Mouse (Mus musculus) kidney, adult 18-20 months (tissue): ENCODE measurements around the gene 1190005I06Rik.
A peak's percentile ranks its signal among the peaks of the same experiment; 100 is the strongest.

Experiments
- DNase-seq: peaks from one replicate; pipeline ENCODE4 v3.0.0; 2021

1190005I06Rik gene

DNA sequence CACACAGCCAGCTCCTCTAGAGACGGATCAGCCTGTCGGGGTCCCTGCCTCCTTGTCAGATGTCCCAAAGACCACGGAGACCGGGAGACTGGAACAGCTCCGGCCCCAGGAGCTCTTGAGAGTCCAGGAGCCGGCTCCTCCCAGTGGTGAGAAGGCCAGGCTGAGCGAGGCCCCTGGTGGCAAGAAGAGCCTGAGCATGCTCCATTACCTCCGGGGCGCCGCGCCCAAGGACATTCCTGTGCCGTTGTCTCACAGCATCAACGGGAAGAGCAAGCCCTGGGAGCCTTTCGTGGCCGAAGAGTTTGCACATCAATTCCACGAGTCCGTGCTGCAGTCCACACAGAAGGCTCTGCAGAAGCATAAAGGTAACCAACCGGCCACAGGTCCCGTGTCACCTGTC, 72.5 kb downstream of the 1190005I06Rik start:
- DNase-seq, result peak; percentile 37

DNA sequence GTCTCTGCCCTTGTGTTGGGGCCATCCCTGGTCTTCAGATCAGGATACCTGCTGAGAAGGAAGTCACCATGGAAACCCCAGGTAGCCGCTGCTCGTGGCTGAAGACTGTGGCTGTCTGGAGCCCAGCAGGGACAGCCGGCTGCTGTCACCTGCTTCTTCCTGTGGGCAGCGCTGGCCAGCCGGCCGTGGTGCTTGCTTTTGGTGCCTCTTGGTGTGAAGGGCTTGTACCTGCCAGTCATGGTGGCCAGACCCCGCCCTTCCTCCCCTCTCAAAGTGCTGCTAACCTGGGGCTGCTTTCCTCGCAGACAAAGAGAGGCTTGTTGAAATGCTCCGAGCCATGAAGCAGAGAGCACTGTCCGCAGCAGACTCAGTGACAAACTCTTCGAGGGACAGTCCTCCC, 73.6 kb downstream of the 1190005I06Rik start:
- DNase-seq, result no peak

DNA sequence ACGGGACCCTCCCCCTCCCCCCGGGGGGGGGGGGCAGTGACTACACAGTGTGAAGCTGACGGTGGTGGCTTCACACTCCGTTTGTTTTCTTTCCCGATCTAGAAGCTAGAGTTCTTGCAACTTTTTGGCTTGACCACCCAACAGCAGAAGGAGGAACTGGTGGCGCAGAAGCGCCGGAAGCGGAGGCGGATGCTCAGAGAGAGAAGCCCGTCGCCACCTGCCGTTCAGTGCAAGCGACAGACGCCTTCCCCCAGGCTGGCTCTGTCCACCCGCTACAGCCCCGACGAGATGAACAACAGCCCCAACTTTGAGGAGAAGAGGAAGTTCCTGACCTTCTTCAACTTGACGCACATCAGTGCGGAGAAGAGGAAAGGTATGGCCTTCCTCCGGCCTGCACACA, 74.9 kb downstream of the 1190005I06Rik start:
- DNase-seq, result no peak

DNA sequence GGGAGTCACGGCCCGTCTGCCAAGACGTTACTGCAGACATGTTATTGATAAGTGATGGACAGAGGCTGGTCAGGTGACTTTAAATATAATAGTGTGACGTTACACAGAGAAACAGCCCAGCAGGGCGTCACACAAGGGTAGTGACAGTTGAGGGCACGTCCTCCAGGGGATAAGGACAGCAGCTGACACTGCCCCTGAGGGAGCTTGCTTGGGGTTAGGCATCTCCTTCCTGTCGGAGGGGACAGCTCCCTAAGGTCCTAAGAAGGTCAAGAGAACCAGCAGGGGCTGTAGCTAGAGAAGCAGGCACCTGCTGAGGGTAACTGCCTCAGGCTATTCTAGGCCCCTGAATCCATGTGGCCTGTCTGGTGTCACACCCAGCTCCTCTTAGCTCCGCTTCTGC, 75.9 kb downstream of the 1190005I06Rik start:
- DNase-seq, result no peak

DNA sequence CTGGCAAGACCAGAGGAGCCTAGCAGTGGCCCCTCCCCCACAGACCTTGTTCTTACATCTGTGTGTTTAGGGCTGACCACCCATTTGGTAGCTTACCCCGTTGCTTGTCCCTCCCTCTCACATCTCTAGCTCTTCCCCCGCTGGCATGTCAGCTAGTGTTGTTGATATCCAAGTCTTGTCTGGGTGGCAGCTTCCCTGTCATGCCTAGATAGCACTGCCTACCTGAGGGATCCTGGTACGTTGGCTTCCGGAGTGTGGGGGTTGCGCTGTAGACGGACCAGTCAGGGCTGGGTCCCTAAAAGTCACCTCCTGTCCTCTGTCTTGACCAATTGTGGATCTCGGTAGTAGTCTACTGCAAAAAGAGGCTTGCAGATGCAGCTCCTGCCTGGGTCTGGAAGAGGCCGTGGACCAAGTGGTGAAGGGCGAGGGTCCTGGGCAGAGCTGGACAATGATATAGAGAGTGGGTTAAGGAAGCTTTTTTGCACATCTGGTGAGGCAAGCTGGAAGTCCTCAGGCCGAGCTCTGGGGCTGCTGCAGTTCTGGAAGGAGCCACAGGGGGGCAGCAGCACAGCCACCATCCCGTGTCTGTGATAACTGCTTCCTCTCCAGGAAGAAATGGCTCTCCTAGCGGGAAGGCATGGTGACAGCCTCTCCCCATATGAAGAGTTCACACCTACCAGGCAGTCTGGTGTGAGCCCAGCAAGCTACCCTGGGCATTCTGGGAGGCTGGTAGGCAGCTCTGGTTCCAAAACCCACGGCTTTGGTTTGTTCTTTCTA, 77.3 kb downstream of the 1190005I06Rik start:
- peak; percentile 82 for DNase-seq

DNA sequence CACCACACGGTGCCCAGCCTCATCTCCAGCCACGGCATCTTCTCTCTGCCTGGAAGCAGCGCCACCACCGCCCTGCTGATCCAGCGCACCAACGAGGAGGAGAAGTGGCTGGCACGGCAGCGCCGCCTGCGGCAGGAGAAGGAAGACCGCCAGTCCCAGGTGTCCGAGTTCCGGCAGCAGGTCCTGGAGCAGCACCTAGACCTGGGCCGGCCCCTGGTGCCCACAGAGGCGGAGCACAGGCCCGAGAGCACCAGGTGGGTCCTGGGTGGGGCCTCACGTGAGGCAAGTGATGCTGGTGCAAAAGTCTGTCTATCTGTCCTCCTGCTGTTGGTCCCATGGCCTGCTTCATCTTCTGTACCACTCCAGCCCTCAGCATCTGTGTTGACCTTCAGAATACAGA, 78.3 kb downstream of the 1190005I06Rik start:
- DNase-seq, result no peak

DNA sequence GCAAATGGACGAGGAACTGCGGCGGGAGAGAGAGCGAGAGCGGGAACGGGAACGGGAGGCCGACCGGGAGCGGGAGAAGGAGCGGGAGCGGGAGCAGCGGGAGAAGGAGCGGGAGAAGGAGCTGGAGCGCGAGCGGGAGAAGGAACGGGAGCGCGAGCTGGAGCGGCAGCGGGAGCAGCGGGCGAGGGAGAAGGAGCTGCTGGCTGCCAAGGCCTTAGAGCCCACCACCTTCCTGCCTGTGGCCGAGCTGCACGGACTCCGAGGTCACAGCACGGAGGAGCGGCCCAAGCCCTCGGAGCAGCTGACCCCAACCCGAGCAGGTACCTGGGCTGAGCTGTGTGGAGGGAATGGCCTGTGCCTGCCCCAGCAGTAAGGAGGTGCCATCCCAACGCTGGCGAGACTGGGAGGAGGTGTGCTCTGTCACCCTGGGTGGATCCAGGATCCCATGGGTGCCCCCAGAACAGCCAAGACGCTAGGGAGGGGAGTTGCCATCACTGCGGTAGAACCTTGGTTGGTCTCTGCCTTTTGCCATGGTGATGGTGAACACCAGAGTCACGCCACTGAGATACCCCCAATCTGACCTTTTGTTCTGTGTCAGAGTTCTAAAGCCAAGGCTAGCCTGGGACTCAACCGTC, 79.2 kb downstream of the 1190005I06Rik start:
- no peak for DNase-seq

DNA sequence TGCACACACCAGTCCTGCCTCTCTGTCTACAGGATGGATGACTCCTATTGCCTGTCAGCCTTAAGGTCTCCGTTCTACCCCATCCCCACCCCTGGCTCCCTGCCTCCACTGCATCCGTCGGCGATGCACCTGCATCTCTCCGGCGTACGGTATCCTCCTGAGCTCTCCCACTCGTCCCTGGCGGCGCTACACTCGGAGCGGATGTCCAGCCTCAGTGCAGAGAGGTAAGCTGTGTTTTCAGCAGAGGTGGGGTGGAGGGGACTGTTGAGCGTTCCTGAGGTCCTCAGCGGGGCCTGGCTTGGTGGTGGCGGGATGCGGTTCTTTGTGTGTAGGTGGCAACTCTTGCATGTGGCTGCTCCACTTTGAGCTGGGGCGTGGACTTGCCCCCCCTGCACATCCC, 79.7 kb downstream of the 1190005I06Rik start:
- no peak for DNase-seq

DNA sequence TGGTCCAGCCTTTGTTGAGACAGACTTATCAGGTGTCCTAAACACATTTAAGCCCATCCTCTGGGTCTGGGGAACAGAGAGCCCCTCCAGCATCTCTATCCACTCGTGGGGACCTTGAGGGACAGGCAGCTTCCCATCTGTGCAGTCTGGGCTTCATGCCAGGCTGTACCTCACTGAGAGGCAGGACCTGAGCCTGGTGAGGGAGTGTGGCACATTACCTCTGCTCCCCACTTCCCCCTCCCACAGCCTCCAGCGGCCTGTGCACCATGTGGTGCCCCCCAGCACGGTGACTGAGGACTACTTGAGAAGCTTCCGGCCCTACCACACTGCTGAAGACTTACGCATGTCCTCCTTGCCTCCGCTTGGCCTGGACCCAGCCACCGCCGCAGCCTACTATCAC, 80.8 kb downstream of the 1190005I06Rik start:
- DNase-seq, result no peak

DNA sequence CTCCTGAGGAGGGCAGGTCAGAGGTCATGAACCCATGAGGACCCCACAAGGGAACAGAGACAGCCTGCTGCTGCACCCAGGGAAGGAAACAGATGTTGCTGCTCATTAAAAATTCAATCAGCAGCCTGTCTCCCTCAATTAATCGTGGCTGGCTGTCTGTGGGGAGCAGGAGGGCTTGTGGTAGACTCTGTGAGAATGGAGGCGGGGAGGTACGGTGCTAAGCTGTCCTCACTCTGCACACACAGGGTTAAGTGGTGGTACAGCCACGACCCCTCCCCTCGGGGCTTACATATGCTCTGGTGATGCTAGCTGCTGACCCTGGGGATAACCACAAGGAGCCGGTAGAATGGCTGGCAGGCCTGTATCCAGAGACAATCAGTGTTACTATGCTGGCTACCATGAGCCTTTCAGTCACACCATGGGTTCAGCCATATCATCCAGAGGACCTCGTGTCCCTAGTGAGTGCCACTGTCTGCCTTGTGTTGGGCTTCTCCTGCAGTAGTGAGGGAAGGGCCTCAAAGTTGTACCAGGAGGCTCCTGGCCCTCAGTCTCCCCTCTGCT, 82.2 kb downstream of the 1190005I06Rik start:
- DNase-seq, result no peak

DNA sequence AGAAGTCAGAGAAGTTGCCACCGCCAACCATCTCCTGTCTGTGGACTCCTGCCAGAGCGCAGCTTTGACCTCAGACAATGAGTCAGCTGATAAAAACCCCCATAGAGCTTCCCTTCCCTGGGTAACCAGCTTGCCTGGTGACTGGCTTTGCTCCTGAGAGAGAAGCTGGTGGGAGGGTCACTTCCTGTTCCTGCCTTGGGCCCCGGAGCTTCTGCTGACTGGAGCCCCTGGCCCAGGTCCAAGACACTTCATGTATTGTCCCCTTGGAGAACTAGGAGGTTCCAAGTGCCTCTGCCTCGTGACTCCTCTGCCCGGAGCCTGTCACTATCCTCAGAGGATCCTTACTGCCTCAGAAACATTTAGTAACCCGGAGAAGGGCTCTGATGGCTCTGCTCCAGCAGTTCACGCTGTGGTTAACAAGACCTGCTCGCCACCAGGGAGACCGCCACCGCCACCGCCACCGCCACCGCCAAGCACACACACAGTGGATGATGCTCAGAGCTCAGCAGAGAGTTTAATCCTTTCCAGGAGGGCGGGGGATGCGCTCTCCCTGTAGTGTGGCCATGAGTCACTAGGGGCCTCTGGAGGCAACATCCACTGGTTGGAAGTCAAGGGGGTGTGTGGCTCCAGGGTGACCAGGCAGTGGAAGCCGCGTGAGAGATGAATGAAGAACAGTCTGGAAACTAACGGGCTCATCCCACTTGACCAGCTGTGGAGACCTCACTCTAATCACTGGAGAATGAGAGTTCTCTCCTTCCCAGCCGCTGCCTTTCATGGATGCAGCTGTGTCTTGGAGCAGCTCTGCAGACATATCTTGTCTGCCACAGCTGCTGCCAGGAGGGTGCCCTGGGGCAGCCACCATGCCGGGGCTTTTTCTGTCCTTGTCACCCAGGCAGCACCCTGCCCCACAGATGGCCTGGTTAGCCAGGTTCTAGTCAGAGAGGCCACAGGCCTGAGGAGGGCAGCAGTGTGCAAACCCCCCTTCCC, 83.3 kb downstream of the 1190005I06Rik start:
- peak; percentile 87 for DNase-seq

DNA sequence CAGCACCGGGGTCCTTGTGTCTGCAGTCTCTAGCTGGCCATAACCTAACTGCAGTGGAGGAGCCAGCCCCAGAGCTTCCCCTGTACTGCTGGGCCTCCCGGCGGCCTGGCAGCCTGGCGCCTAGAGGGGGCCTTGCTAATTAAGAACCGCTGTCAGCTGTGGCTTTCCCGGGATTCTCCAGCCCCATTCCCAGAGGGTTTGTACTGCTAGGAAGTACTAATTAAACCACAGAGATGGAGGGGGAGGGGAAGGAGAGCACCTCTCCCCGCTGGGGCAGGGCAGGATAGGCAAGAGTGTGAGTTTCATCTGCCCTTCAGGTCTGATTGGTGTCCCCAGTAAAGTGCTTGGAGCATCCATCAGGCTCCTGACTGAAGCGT, 84.1 kb downstream of the 1190005I06Rik start:
- DNase-seq, result no peak

DNA sequence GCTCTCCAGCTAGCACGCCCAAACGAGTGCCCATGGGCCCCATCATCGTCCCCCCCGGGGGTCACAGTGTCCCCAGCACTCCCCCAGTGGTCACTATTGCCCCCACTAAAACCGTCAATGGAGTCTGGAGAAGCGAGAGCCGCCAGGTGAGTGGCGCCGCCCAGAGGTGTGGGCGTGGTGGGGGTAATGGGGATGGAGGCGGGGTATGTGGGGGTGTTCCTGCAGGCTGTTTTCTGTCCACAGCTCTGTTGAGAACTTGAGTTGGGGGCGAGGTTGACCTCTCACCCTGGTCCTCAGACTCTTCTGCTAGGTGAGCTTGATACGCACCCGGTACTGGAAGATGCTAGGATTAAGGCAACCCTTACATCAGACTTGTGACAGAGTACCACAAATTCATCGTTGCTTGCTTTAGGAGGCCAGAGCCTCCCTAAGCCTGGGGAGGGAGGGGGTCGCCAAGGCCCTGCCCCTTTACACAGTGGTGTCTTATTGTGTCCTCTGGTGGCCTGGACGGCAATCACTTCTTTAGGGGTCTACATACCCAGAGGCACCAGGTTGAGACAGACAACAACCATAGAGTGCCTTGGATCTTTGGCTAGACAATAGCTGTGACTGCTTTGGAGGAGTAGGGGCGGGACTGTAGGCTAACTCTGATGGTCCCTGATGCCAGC, 84.6 kb downstream of the 1190005I06Rik start:
- no peak for DNase-seq

DNA sequence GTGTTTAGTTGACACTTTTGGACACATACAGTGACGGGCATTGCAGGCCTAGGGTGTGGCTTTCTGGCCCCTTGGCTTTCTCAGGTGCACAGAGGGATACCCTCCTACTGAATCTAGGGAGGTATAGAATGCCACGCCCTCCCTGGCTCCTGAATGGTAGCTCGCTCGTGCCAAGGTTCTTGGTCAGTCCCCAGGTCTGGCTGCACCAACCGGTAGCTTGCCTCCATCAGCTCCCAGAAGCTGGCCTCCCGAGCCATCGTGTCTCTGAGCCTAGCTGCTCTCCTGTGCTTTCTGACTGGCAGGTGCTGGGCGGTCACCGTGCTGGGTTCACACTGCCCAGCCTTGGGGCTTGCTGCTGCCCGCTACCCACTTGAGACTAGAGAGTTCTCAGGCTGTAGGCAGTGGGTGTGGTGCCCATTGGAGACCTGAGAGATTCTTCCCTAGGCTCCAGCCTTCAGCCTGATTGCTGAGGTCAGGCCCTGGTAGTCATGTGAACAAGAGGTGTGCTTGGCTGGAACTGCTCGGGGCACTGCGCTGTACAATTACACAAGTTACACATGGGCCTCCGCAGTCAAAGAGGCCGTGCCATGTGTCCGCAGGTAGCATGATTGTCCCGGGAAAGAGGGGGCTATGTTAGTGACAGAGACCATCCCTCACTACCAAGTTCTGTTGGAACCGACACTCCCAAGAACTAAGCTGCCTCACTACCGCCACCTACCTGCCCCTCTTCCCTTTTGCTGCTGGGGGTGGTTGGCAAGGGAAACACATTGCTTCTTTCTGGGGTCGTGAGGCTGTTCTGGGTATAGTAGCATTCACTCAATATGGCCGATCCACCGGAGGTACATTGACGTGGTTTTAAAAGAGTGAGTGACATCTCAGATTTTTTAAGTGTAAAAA, 85.6 kb downstream of the 1190005I06Rik start:
- no peak for DNase-seq

DNA sequence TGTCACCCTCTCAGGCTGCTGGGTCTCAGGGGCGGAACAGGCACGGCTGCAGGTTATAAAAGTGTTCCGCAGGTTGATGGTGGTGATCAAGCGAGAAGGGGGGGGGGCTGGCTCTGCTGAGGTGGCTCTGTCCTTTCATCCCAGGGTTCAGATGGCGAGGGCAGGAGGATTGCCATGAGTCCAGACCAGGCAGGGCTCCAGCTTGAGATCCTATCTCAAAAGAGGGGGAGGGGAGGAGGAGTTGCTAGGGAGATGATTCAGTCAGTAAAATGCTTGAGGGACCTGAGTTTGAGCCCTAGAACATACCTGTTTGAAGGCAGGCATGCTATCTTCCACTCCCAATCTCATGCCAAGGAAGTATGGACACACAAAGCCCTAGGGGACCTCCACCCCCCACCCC, 86.9 kb downstream of the 1190005I06Rik start:
- no peak for DNase-seq

DNA sequence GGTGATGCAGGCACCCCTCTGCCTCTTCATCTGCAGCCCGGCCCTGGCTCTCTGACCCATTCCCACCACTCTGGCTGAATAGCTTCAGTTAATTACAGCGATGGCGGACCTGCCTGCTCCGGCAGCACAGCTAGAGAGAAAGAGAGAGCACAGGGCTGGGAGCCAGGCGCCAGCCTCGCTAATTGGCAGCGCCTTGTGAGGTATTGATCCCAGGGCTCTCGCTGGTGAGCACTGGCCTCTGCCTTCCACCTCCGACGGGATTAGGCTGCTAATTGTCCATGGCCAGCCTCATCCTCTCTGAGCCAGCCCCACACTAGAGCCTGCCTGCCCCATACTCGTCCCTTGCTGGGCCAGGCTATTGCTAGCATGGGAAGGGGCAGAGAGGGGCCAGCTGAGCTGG, 87.8 kb downstream of the 1190005I06Rik start:
- no peak for DNase-seq
